Mouse (Mus musculus) limb, embryonic 14.5 days (tissue): ENCODE measurements at regions not wholly inside any gene's neighbourhood (a gene's known extent, or its start where the extent isn't known, plus 50 kb on each side); places are given as distances from the start of the nearest gene placed in this dataset.

Experiments used
- ATAC-seq: fragments of 200-750 bp; cut with Nextera tagmentation; 2 replicates; pipeline ENCODE4 v1.8.0; 2017; ENCODE audit warnings: low read depth, moderate number of reproducible peaks, moderate TSS enrichment; ENCODE audit not compliant: low FRiP score
- DNase-seq: peaks from one replicate; pipeline ENCODE4 v3.0.0-alpha.2; 2015; ENCODE audit warnings: low spot score
- H3K27ac ChIP-seq: fragments of 300-500 bp; sonication (generic); replicated peaks from 2 replicates; pipeline ENCODE4 v1.5.1; 2014; ENCODE audit warnings: low read depth, mild to moderate bottlenecking, low read length, moderate library complexity, mixed read lengths
- H3K27me3 ChIP-seq: fragments of 300-500 bp; sonication (generic); 2 replicates; pipeline ENCODE4 v1.6.1; 2014; ENCODE audit warnings: low read length, mixed read lengths; ENCODE audit not compliant: control insufficient read depth, insufficient read depth
- H3K36me3 ChIP-seq: fragments of 300-500 bp; sonication (generic); 2 replicates; pipeline ENCODE4 v1.6.1; 2014; ENCODE audit warnings: mild to moderate bottlenecking, low read length, moderate library complexity, mixed read lengths; ENCODE audit not compliant: control insufficient read depth, insufficient read depth
- H3K4me1 ChIP-seq: fragments of 300-500 bp; sonication (generic); 2 replicates; pipeline ENCODE4 v1.6.1; 2014; ENCODE audit warnings: antibody characterized with exemption, low read length, mixed read lengths; ENCODE audit not compliant: control insufficient read depth, insufficient read depth
- H3K4me2 ChIP-seq: fragments of 300-500 bp; sonication (generic); replicated peaks from 2 replicates; pipeline ENCODE4 v1.6.1; 2014; ENCODE audit warnings: low read depth, mild to moderate bottlenecking, low read length, moderate library complexity; ENCODE audit not compliant: severe bottlenecking
- H3K4me3 ChIP-seq: fragments of 300-500 bp; sonication (generic); replicated peaks from 2 replicates; pipeline ENCODE4 v1.5.1; 2014; ENCODE audit warnings: low read length
- H3K9ac ChIP-seq: fragments of 300-500 bp; sonication (generic); 2 replicates; pipeline ENCODE4 v1.6.1; 2014; ENCODE audit warnings: mild to moderate bottlenecking, low read depth, low read length, moderate library complexity; ENCODE audit not compliant: severe bottlenecking
- H3K9me3 ChIP-seq: fragments of 300-500 bp; sonication (generic); 2 replicates; pipeline ENCODE4 v1.6.1; 2016; ENCODE audit warnings: low read length; ENCODE audit not compliant: control insufficient read depth
- POLR2A ChIP-seq: fragments of 200-500 bp; IDR thresholded peaks from 2 replicates; pipeline ENCODE4 v1.8.0; 2012; ENCODE audit warnings: inconsistent platforms, mild to moderate bottlenecking, moderate library complexity, borderline replicate concordance; ENCODE audit not compliant: insufficient read depth, insufficient read length; ENCODE audit errors: extremely low read depth
- WGBS: fragments of 180-500 bp; shearing (Covaris S2); extraction: QIAGEN DNeasy Blood & Tissue Kit; methylation state at CpG from one replicate; pipeline ENCODE4 v1.1.7; 2014; 5-methylcytosine and 5-hydroxymethylcytosine counted together

GRCm38 (mm10) chrX:68313486-68313885, 364.9 kb upstream of the Fmr1 start:
- H3K9me3 ChIP-seq = no peaks in the 10 kb centered on the region
- H3K4me3 ChIP-seq = no peak overlapping the region
- H3K27me3 ChIP-seq = no peaks in the 10 kb centered on the region
- 17% methylated on average over 7 of the region's 7 CpGs for WGBS
- peak; percentile 57; the same call in 1 of the 2 replicates for ATAC-seq
- H3K4me2 ChIP-seq = no peak overlapping the region
- DNase-seq = peak; percentile 83
- H3K36me3 ChIP-seq = no peaks in the 10 kb centered on the region
- H3K9ac ChIP-seq = no peak overlapping the region
- TF ChIP-seq POLR2A = no peak
- no peaks in the 10 kb centered on the region for H3K4me1 ChIP-seq
- no peak overlapping the region for H3K27ac ChIP-seq
